Comparison of ENCODE assay signal across 11 mouse cellular contexts in the genomic region with DNA sequence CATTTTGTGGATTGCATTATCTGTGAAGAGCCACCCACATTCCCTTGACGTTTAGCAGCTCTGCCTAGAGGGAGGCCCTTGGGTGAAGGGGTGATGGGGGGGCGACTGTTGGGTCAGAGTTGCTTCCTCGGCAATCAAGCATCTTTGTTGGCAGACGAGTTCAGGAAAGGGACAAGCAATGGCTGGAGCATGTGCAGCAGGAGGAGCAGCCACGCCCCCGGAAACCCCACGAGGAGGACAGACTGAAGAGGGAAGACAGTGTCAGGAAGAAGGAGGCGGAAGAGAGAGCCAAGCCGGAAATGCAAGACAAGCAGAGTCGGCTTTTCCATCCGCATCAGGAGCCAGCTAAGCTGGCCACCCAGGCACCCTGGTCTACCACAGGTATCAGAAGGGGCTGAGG.
DNase-seq lines count a peak whose midpoint lies in the region; ATAC-seq and TF ChIP-seq lines count a peak whose summit lies in the region.
"Had no signal": no experiment of that assay in that cellular context is flagged by ENCODE, and none has a peak within 500 bp of the region (broad histone marks: within the 10 kb centered on the region; RNA-seq: fewer than 3 reads in every experiment).

No protein-coding gene starts in this region.

- H3K9ac ChIP-seq in liver, postnatal 0 days (replicated peaks): no peak overlapping the region
- H3K9ac ChIP-seq: intestine, embryonic 15.5 days had no signal

- no peaks in the 10 kb centered on the region for H3K9me3 ChIP-seq in liver, postnatal 0 days (ENCODE audit: low read length)
- H3K9me3 ChIP-seq: intestine, embryonic 15.5 days; megakaryocyte, embryonic 14.5 days had no signal

- peak; percentile 41 to 51 for DNase-seq in heart, adult 9 months (ENCODE audit: low spot score in 2 of 2)
- DNase-seq in heart, postnatal 36 days: no peak
- peak; percentile 40 for DNase-seq in gastrocnemius, postnatal 10 days
- peak; percentile 83 for DNase-seq in kidney, postnatal 10 days
- peak; percentile 50 for DNase-seq in liver, postnatal 0 days
- DNase-seq in left cerebral cortex, postnatal 4 days: no peak
- DNase-seq in right cerebral cortex, adult 18-20 months: no peak
- DNase-seq: retina, postnatal 1 day had no signal

- H3K36me3 ChIP-seq in liver, postnatal 0 days (replicated peaks; ENCODE audit: insufficient read depth, low read length): peaks cover 30% of the 10 kb centered on the region
- H3K36me3 ChIP-seq: intestine, embryonic 15.5 days had no signal

- 68% methylated on average over 11 of the region's 11 CpGs for WGBS in liver, postnatal 0 days (ENCODE audit: insufficient replicate concordance)

- no peak for TF ChIP-seq EP300 in liver, postnatal 0 days (IDR thresholded peaks at IDR 0.05; ENCODE audit: low read depth)

- H3K4me1 ChIP-seq in liver, postnatal 0 days (ENCODE audit: insufficient read depth): no peaks in the 10 kb centered on the region; the same call in 1 of the 2 replicates

- H3K4me2 ChIP-seq in liver, postnatal 0 days (ENCODE audit: low read depth, low read length): no peak overlapping the region
- H3K4me2 ChIP-seq: intestine, embryonic 15.5 days had no signal

- ATAC-seq in liver, postnatal 0 days: peak; percentile 29
- ATAC-seq: CD4-positive, CD25-positive, alpha-beta regulatory T cell, adult 4 months; intestine, embryonic 15.5 days had no signal

- H3K4me3 ChIP-seq in liver, postnatal 0 days (ENCODE audit: low read depth, low read length): no peak overlapping the region
- H3K4me3 ChIP-seq: intestine, embryonic 15.5 days had no signal

- H3K27me3 ChIP-seq in liver, postnatal 0 days (ENCODE audit: insufficient read depth, low read length): no peaks in the 10 kb centered on the region
- H3K27me3 ChIP-seq: intestine, embryonic 15.5 days had no signal

- H3K27ac ChIP-seq in liver, postnatal 0 days (ENCODE audit: low read depth): 0 out of 2 replicates have a peak overlapping the region, but pooled peaks have one; percentile 1
- H3K27ac ChIP-seq: intestine, embryonic 15.5 days had no signal

- intact Hi-C loops in heart, postnatal 36 days (cut with DNase I): no loop called here
- intact Hi-C loops in left cerebral cortex, postnatal 4 days (cut with DNase I): no loop called here

- TF ChIP-seq CTCF in liver, postnatal 0 days (IDR thresholded peaks at IDR 0.05; ENCODE audit: low read depth): no peak

Comparison
In these comparisons a context has a peak if more than half of its experiments do, and no peak if none do; other contexts are left out.
1. DNase-seq: peak in heart, adult 9 months (2 of 2), gastrocnemius, postnatal 10 days (single experiment), kidney, postnatal 10 days (single experiment) and liver, postnatal 0 days (single experiment); none in heart, postnatal 36 days (0 of 2), left cerebral cortex, postnatal 4 days (single experiment) and right cerebral cortex, adult 18-20 months (single experiment).